Mouse (Mus musculus): ENCODE measurements around the gene Robo2. TPM values are rescaled to one million over a fixed set of nuclear protein-coding genes. Genes with fewer than 3 reads are reported as not detected.
A peak's percentile ranks its signal among the peaks of the same experiment; 100 is the strongest.

Robo2 gene
- polyA plus RNA-seq, 1 experiment from 2014 or later, result 56.4 TPM

DNA sequence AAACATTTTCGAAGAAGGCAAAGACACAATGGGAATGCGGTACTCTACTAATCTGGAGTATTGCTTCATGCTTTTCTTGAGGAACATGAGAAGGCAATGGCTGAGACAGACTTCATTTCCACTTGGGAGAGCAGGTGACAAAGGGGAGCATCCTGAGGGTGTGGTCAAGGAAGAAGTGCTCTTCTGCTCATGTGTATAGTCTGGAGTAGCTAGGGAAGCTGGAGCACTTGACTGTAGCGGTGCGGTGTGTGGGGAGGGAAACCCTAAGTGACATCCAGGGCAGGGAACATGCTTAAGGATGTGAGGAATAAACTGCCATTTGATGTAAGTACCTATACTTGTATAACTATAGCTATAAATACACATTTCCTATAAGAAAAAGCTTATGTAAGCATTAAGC is 242.0 kb downstream of the Robo2 start:
- Histone ChIP-seq H3K27ac (ENCODE audit: low read depth) (no peak overlapping the region), H3K9ac (no peak overlapping the region), H3K4me2 (no peak overlapping the region), H3K27me3 (ENCODE audit: insufficient read depth, low read length) (no peaks in the 10 kb centered on the region), H3K9me3 (ENCODE audit: low read depth, low read length) (no peaks in the 10 kb centered on the region), H3K4me1 (ENCODE audit: insufficient read depth) (no peaks in the 10 kb centered on the region), H3K36me3 (ENCODE audit: insufficient read depth) (no peaks in the 10 kb centered on the region), H3K4me3 (ENCODE audit: low read depth, low read length) (no peak overlapping the region)
- WGBS, result 95% methylated on average over 4 of the region's 4 CpGs
- TF ChIP-seq CTCF (IDR thresholded peaks at IDR 0.05; ENCODE audit: low read depth), result no peak
- DNase-seq (no peak), ATAC-seq (ENCODE audit: insufficient read depth) (no peak)

DNA sequence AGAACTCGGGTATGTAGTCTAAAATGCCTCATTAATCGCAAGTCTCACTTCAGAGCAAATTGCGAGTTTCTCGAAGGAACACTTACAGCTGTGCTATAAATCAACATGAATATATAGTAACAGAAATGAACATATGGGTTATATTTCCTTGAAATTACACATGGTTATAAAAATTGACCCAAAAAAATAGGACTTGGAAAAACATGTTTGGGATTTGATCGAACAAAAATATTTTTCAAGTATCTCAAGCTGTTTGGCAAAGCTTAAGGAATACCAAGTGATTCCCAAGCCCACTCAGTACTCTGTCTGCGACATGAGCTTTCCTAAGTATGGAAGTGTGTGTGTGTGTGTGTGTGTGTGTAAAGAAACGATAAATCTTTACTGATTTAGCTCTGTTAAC is 242.5 kb downstream of the Robo2 start:
- Histone ChIP-seq H3K9me3 (ENCODE audit: low read depth, low read length) (no peaks in the 10 kb centered on the region), H3K27ac (ENCODE audit: low read depth) (no peak overlapping the region), H3K4me1 (ENCODE audit: insufficient read depth) (no peaks in the 10 kb centered on the region), H3K36me3 (ENCODE audit: insufficient read depth) (no peaks in the 10 kb centered on the region), H3K4me3 (ENCODE audit: low read depth, low read length) (no peak overlapping the region), H3K9ac (no peak overlapping the region), H3K27me3 (ENCODE audit: insufficient read depth, low read length) (no peaks in the 10 kb centered on the region), H3K4me2 (no peak overlapping the region)
- 62% methylated on average over 7 of the region's 7 CpGs for WGBS
- TF ChIP-seq CTCF (IDR thresholded peaks at IDR 0.05; ENCODE audit: low read depth), result no peak
- no peak for ATAC-seq (ENCODE audit: insufficient read depth)
- DNase-seq, result no peak

DNA sequence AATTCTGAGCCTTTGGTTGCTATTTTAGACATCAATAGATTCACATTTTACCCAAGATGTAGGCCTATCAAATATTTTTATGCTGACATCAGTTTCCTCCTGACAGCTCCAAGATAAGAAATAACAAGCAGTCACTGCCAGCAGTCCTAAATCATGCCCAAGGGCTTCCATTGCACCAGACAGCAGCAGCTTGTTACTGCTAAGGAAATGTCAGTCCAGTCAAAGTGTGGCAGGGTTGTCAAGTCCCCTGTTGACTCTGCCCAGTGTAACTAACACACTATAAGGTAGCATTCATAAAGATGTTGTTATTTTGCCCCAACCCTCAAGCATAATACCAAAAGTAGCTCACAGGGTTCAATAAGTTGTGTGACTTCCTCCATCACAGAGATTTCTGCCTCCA is 243.8 kb downstream of the Robo2 start:
- Histone ChIP-seq H3K4me1 (ENCODE audit: insufficient read depth) (no peaks in the 10 kb centered on the region), H3K36me3 (ENCODE audit: insufficient read depth) (no peaks in the 10 kb centered on the region), H3K27ac (ENCODE audit: low read depth) (no peak overlapping the region), H3K4me3 (ENCODE audit: low read depth, low read length) (no peak overlapping the region), H3K4me2 (no peak overlapping the region), H3K27me3 (ENCODE audit: insufficient read depth, low read length) (no peaks in the 10 kb centered on the region), H3K9ac (no peak overlapping the region), H3K9me3 (ENCODE audit: low read depth, low read length) (no peaks in the 10 kb centered on the region)
- ATAC-seq (ENCODE audit: insufficient read depth), result no peak
- no peak for DNase-seq
- TF ChIP-seq CTCF (IDR thresholded peaks at IDR 0.05; ENCODE audit: low read depth), result no peak

DNA sequence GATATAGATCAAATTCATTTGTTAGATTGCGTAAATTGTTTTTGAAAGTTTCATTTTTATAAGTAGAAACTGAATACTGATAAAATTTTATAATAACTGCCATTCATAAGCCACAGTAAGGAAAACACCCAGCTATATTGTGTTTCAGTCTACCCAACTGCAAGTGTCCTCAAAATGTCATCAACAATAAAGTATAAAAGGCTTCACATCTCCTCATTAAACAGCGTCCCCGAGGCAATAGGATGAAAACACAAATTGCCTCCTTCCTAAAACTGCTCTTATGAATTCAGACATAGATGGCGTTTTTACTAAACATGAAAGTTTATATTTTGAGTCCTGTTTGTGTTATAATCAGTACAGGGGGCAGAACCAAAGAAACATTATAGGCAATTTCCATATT is 249.6 kb downstream of the Robo2 start:
- 80% methylated on average over 4 of the region's 4 CpGs for WGBS
- no peak for TF ChIP-seq CTCF (IDR thresholded peaks at IDR 0.05; ENCODE audit: low read depth)

DNA sequence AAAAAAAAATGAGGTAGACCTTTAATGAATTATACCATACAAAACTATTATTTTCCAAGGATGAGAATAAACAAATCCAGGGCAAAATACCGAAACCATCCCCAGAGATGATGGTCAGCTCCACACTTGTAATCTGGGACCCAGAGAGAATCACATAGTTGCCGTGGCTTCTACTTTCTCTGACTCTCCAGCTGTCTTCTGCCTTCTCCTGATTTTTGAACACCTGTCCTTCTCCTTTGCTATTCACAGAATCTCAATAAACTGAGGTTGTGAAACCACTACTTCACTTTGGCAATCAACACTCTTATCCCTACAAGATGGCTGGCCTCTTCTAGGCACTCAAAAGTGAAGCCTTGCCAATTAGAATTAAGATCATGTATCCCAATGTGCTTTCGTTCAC is 252.4 kb downstream of the Robo2 start:
- Histone ChIP-seq H3K27ac (ENCODE audit: low read depth) (no peak overlapping the region), H3K9me3 (ENCODE audit: low read depth, low read length) (no peaks in the 10 kb centered on the region), H3K4me2 (no peak overlapping the region), H3K27me3 (ENCODE audit: insufficient read depth, low read length) (no peaks in the 10 kb centered on the region), H3K9ac (no peak overlapping the region), H3K4me1 (ENCODE audit: insufficient read depth) (no peaks in the 10 kb centered on the region), H3K36me3 (ENCODE audit: insufficient read depth) (no peaks in the 10 kb centered on the region), H3K4me3 (ENCODE audit: low read depth, low read length) (no peak overlapping the region)
- 83% methylated on average over 3 of the region's 3 CpGs for WGBS
- no peak for TF ChIP-seq CTCF (IDR thresholded peaks at IDR 0.05; ENCODE audit: low read depth)
- ATAC-seq (ENCODE audit: insufficient read depth) (no peak), DNase-seq (no peak)

More for the DNA sequence above, 249.6 kb downstream of the Robo2 start:
- Histone ChIP-seq H3K9ac (no peak overlapping the region), H3K27me3 (ENCODE audit: insufficient read depth, low read length) (no peaks in the 10 kb centered on the region), H3K4me1 (ENCODE audit: insufficient read depth) (no peaks in the 10 kb centered on the region), H3K36me3 (ENCODE audit: insufficient read depth) (no peaks in the 10 kb centered on the region), H3K9me3 (ENCODE audit: low read depth, low read length) (no peaks in the 10 kb centered on the region), H3K4me2 (no peak overlapping the region), H3K27ac (ENCODE audit: low read depth) (no peak overlapping the region), H3K4me3 (ENCODE audit: low read depth, low read length) (no peak overlapping the region)
- ATAC-seq (ENCODE audit: insufficient read depth) (no peak), DNase-seq (no peak)

DNA sequence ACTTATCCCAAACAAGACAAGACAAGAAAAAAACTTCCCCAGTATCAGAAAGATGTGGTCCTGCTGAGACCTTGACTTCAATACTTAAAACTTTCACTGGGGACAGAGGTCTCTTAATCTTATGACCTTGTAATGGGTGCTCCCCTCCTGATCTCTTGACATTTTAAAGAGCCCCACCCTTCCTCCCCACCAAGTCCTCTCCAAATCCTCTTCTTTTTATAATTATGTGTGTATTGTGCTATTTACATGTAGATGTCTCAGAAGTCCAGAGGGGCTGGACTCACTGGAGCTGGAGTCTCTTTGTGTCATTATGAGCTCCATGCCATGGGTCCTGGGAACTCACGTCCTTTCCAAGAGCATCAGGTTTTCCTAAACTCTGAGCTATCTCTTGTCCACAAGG is 275.4 kb downstream of the Robo2 start:
- Histone ChIP-seq H3K27me3 (ENCODE audit: insufficient read depth, low read length) (no peaks in the 10 kb centered on the region), H3K4me2 (no peak overlapping the region), H3K9ac (no peak overlapping the region), H3K4me1 (ENCODE audit: insufficient read depth) (no peaks in the 10 kb centered on the region), H3K36me3 (ENCODE audit: insufficient read depth) (no peaks in the 10 kb centered on the region), H3K9me3 (ENCODE audit: low read depth, low read length) (no peaks in the 10 kb centered on the region), H3K4me3 (ENCODE audit: low read depth, low read length) (no peak overlapping the region), H3K27ac (ENCODE audit: low read depth) (no peak overlapping the region)
- ATAC-seq (ENCODE audit: insufficient read depth) (no peak), DNase-seq (no peak)
- no peak for TF ChIP-seq CTCF (IDR thresholded peaks at IDR 0.05; ENCODE audit: low read depth)
- WGBS, result 96% methylated on average over 1 of the region's 1 CpGs

DNA sequence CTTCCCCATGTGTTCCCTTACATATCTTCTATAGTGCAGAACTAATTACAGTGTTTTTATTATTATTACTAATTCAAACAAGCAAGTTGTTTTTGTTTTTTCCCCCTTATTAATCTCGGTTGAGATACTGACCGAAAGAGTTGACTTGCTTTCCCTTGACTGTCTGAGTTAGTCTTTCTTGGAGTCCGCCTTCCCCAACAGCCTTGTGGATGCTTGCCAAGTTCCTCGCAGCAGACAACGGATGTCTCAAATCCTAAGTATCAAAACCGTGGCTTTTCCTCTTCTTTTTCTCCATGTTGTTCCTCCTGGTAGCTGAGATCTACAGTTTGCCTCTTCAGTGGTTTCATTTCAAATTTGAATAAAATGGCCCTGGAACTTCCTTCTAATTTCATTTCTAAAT is 278.8 kb downstream of the Robo2 start:
- peak; percentile 84 for DNase-seq
- Histone ChIP-seq H3K4me3 (ENCODE audit: low read depth, low read length) (no peak overlapping the region), H3K4me1 (ENCODE audit: insufficient read depth) (no peaks in the 10 kb centered on the region), H3K9me3 (ENCODE audit: low read depth, low read length) (no peaks in the 10 kb centered on the region), H3K9ac (no peak overlapping the region), H3K4me2 (no peak overlapping the region), H3K36me3 (ENCODE audit: insufficient read depth) (no peaks in the 10 kb centered on the region), H3K27me3 (ENCODE audit: insufficient read depth, low read length) (no peaks in the 10 kb centered on the region), H3K27ac (ENCODE audit: low read depth) (no peak overlapping the region)
- peak; percentile 63; the same call in 1 of the 2 replicates for ATAC-seq (ENCODE audit: insufficient read depth)
- WGBS, result 37% methylated on average over 6 of the region's 6 CpGs
- no peak for TF ChIP-seq CTCF (IDR thresholded peaks at IDR 0.05; ENCODE audit: low read depth)

DNA sequence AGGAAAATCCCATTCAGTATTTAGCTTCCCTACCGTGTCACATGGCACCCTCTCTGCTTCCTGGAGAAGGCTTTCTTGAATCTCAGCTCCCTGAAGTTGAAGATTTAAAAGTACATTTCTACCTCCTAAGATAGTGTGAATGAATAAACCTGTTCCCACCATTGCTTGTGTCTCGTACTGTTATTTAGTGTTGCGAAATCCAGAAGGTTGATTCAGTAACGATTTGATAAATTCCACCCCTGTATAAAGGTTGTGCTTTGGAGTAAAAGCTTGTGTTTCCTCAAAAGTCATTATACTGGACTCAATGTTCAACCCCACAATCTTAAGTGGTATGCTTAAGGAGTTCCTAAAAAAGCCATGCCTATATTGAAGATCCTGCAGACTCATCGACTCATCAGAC is 280.3 kb downstream of the Robo2 start:
- 88% methylated on average over 5 of the region's 5 CpGs for WGBS
- no peak for ATAC-seq (ENCODE audit: insufficient read depth)
- no peaks in the 10 kb centered on the region for H3K4me1 ChIP-seq (ENCODE audit: insufficient read depth)
- no peaks in the 10 kb centered on the region for H3K27me3 ChIP-seq (ENCODE audit: insufficient read depth, low read length)
- H3K36me3 ChIP-seq (ENCODE audit: insufficient read depth), result no peaks in the 10 kb centered on the region
- H3K9me3 ChIP-seq (ENCODE audit: low read depth, low read length), result no peaks in the 10 kb centered on the region
- TF ChIP-seq CTCF (IDR thresholded peaks at IDR 0.05; ENCODE audit: low read depth), result no peak
- no peak overlapping the region for H3K27ac ChIP-seq (ENCODE audit: low read depth)
- no peak overlapping the region for H3K4me3 ChIP-seq (ENCODE audit: low read depth, low read length)
- no peak overlapping the region for H3K9ac ChIP-seq
- DNase-seq, result no peak
- H3K4me2 ChIP-seq, result no peak overlapping the region

All from lung, embryonic 14.5 days (tissue).